ENCODE assay signal across 10 mouse cellular contexts in the genomic region with DNA sequence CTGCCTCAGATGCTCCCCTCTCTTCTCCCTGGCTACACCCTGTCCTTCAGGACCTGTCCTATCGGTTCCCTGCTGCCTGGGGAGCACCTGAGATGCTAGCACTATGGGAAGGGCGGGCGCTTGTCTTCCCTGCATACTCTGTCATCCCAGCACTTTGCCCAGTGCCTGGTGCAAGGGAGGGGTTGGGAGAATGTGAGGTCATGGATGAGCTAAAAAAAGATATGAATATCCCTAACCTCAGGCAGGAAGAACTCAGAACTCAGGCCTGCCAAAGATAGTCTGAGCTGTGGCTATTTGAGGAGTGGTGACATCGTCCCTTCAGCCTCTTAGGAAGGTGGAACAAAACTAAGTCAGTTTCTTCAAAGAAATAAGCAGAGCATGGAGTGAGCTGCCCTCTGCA. TPM values are rescaled to one million over a fixed set of nuclear protein-coding genes. Genes with fewer than 3 reads are reported as not detected.
DNase-seq lines count a peak whose midpoint lies in the region; ATAC-seq and TF ChIP-seq lines count a peak whose summit lies in the region.
"Had no signal": no experiment of that assay in that cellular context is flagged by ENCODE, and none has a peak within 500 bp of the region (broad histone marks: within the 10 kb centered on the region; RNA-seq: fewer than 3 reads in every experiment).

No protein-coding gene starts in this region.

- H3K4me2 ChIP-seq in CH12.LX (ENCODE audit: insufficient read depth, low read depth, poor library complexity, severe bottlenecking), result no peak overlapping the region
- no peak overlapping the region for H3K4me2 ChIP-seq in hindbrain, embryonic 14.5 days (replicated peaks)
- H3K4me2 ChIP-seq: kidney, embryonic 15.5 days; limb, embryonic 13.5 days had no signal

- intact Hi-C loops in gastrocnemius, adult 2 months (cut with DNase I), result no loop called here

- no peak for TF ChIP-seq POLR2A in CH12.LX (IDR thresholded peaks at IDR 0.05; ENCODE audit: low read depth, low read length)

- H3K4me1 ChIP-seq in CH12.LX (ENCODE audit: control insufficient read depth in 1 of 2, insufficient read depth in 2 of 2), result peaks cover 58 to 81% of the 10 kb centered on the region in 2 experiments
- H3K4me1 ChIP-seq in hindbrain, embryonic 14.5 days (replicated peaks; ENCODE audit: control insufficient read depth, insufficient read depth, low read length), result peaks cover 69% of the 10 kb centered on the region
- H3K4me1 ChIP-seq: kidney, embryonic 15.5 days had no signal

- peak; percentile 77 for DNase-seq in gastrocnemius, adult 2 months
- DNase-seq in gastrocnemius, postnatal 10 days, result no peak
- DNase-seq in CH12.LX (ENCODE audit: extremely low read depth), result no peak
- DNase-seq in gastrocnemius, postnatal 25 days, result peak; percentile 63
- no peak for DNase-seq in hindbrain, embryonic 14.5 days (ENCODE audit: low spot score)
- no peak for DNase-seq in adrenal gland, postnatal 36 days
- no peak for DNase-seq in adrenal gland, adult 18-20 months (ENCODE audit: low spot score in 2 of 2)
- no peak for DNase-seq in ovary, adult 18-20 months (ENCODE audit: low spot score)

- peak overlapping the region; percentile 96 for H3K27ac ChIP-seq in gastrocnemius, adult 2 months
- no peak overlapping the region for H3K27ac ChIP-seq in CH12.LX (ENCODE audit: insufficient read depth, low read depth)
- 0 out of 2 replicates have a peak overlapping the region, but pooled peaks have one; percentile 1 for H3K27ac ChIP-seq in hindbrain, embryonic 14.5 days
- H3K27ac ChIP-seq: kidney, embryonic 15.5 days; limb, embryonic 13.5 days had no signal

- H3K79me2 ChIP-seq in CH12.LX (replicated peaks; ENCODE audit: control insufficient read depth, extremely low read depth, insufficient read depth, poor library complexity, severe bottlenecking), result no peaks in the 10 kb centered on the region

- no peak for ATAC-seq in hindbrain, embryonic 14.5 days (ENCODE audit: low FRiP score)

- H3K4me3 ChIP-seq in gastrocnemius, adult 2 months, result peak overlapping the region; percentile 69
- H3K4me3 ChIP-seq in CH12.LX (replicated peaks in 1 of 3; ENCODE audit: low read depth in 2 of 3, low read length in 2 of 3, poor library complexity in 1 of 3), result no peak overlapping the region
- no peak overlapping the region for H3K4me3 ChIP-seq in hindbrain, embryonic 14.5 days (replicated peaks; ENCODE audit: low read length)
- H3K4me3 ChIP-seq: kidney, embryonic 15.5 days; limb, embryonic 13.5 days had no signal

- H3K36me3 ChIP-seq in CH12.LX (replicated peaks in 1 of 2; ENCODE audit: control insufficient read depth in 1 of 2, insufficient read depth in 1 of 2, low read length in 1 of 2), result no peaks in the 10 kb centered on the region
- no peaks in the 10 kb centered on the region for H3K36me3 ChIP-seq in hindbrain, embryonic 14.5 days (replicated peaks; ENCODE audit: control insufficient read depth, insufficient read depth)
- H3K36me3 ChIP-seq: kidney, embryonic 15.5 days; limb, embryonic 13.5 days had no signal

- in situ Hi-C loops in CH12.LX (cut with MboI; ENCODE audit: low pct_ligation_motif_present, low pct_unique_long_range_greater_than_20kb, low sequenced_read_pairs), result no loop called here

- no peak for TF ChIP-seq RAD21 in CH12.LX (IDR thresholded peaks at IDR 0.05; ENCODE audit: low read depth, low read length)

- H3K9me3 ChIP-seq in CH12.LX (replicated peaks; ENCODE audit: low read length), result no peaks in the 10 kb centered on the region
- no peaks in the 10 kb centered on the region for H3K9me3 ChIP-seq in hindbrain, embryonic 14.5 days (ENCODE audit: control insufficient read depth, low read length)
- H3K9me3 ChIP-seq: kidney, embryonic 15.5 days; limb, embryonic 13.5 days had no signal

- TF ChIP-seq EP300 in CH12.LX (IDR thresholded peaks at IDR 0.05; ENCODE audit: low read length), result no peak

- 65% methylated on average over 4 of the region's 4 CpGs for WGBS in hindbrain, embryonic 14.5 days

- no peak overlapping the region for H3K9ac ChIP-seq in CH12.LX (ENCODE audit: insufficient read depth, low read depth)
- H3K9ac ChIP-seq in hindbrain, embryonic 14.5 days, result no peak overlapping the region
- H3K9ac ChIP-seq: kidney, embryonic 15.5 days; limb, embryonic 13.5 days had no signal

- dilution Hi-C loops in CH12.LX (cut with MboI; ENCODE audit: extremely low pct_ligation_motif_present, extremely low pct_unique_long_range_greater_than_20kb, low sequenced_read_pairs), result no loop called here

- TF ChIP-seq CTCF in gastrocnemius, adult 2 months (IDR thresholded peaks at IDR 0.05), result no peak
- no peak for TF ChIP-seq CTCF in CH12.LX (conservative IDR thresholded peaks at IDR 0.05 in 1 of 2, IDR thresholded peaks at IDR 0.05 in 1 of 2; ENCODE audit: low read depth in 2 of 2, low read length in 2 of 2)

- H3K27me3 ChIP-seq in CH12.LX (replicated peaks), result no peaks in the 10 kb centered on the region
- no peaks in the 10 kb centered on the region for H3K27me3 ChIP-seq in hindbrain, embryonic 14.5 days (ENCODE audit: control insufficient read depth, insufficient read depth, low read length)
- H3K27me3 ChIP-seq: kidney, embryonic 15.5 days; limb, embryonic 13.5 days had no signal

TF ChIP-seq in CH12.LX, 34 proteins besides CTCF, POLR2A, EP300 and RAD21:
- TF ChIP-seq HCFC1 (IDR thresholded peaks at IDR 0.05; ENCODE audit: low read depth, low read length) (no peak), CHD1 (IDR thresholded peaks at IDR 0.05; ENCODE audit: low read depth, low read length) (no peak), MEF2A (IDR thresholded peaks at IDR 0.05; ENCODE audit: borderline replicate concordance, low read depth, low read length) (0 out of 2 replicates have a peak, but pooled peaks have one; percentile 67), ETS1 (conservative IDR thresholded peaks at IDR 0.05; ENCODE audit: low read depth, low read length) (0 out of 2 replicates have a peak, but pooled peaks have one; percentile 9), IRF4 (IDR thresholded peaks at IDR 0.05; ENCODE audit: low read depth, low read length) (no peak), ZMIZ1 (IDR thresholded peaks at IDR 0.05; ENCODE audit: low read depth, low read length) (no peak), UBTF (IDR thresholded peaks at IDR 0.05; ENCODE audit: low read depth, low read length) (no peak), NRF1 (IDR thresholded peaks at IDR 0.05; ENCODE audit: low read depth, low read length) (no peak), MYC (IDR thresholded peaks at IDR 0.05; ENCODE audit: low read depth, low read length) (no peak), SIN3A (IDR thresholded peaks at IDR 0.05; ENCODE audit: low read length) (no peak)

RNA-seq across cellular contexts. Expression of gene Tpra1, which starts 39.6 kb away (rescaled TPM):
- total RNA-seq in gastrocnemius, adult 2 months (2021), result 10 to 100 TPM; 25.5 to 26.1 TPM
- total RNA-seq in gastrocnemius, postnatal 10 days (2021), result 10 to 100 TPM; 21.4 to 34.4 TPM
- total RNA-seq in CH12.LX (2012; rRNA removed) (13.3 and 16.0 TPM in 2 replicates), CH12.LX (2014; rRNA removed) (9.3 and 12.2 TPM in 2 replicates)
- polyA plus RNA-seq in CH12.LX (2012; ENCODE audit: insufficient read length, low read depth), result 13.5 and 15.6 TPM in 2 replicates
- total RNA-seq in gastrocnemius, postnatal 25 days (2021), result 10 to 100 TPM; 23.4 to 46.4 TPM
- 45.8 and 48.5 TPM in 2 replicates for polyA plus RNA-seq in hindbrain, embryonic 14.5 days (2014; fragmentation: Nextera tagmentation; extraction: Ambion mirVana)
- total RNA-seq in adrenal gland, postnatal 36 days (2021), result 100 to 1,000 TPM; 104 TPM
- total RNA-seq in adrenal gland, adult 18-20 months (2021), result 100 to 1,000 TPM; 103 to 106 TPM

RNA-seq across cellular contexts. Expression of gene Mcm2, which starts 43.0 kb away (rescaled TPM):
- 1 to 10 TPM; 6.6 to 7.5 TPM for total RNA-seq in gastrocnemius, adult 2 months (2021)
- total RNA-seq in gastrocnemius, postnatal 10 days (2021), result 10 to 100 TPM; 15.5 to 23.7 TPM
- total RNA-seq in CH12.LX (2012; rRNA removed) (130 and 153 TPM in 2 replicates), CH12.LX (2014; rRNA removed) (146 and 148 TPM in 2 replicates)
- polyA plus RNA-seq in CH12.LX (2012; ENCODE audit: insufficient read length, low read depth), result 148 and 207 TPM in 2 replicates
- total RNA-seq in gastrocnemius, postnatal 25 days (2021), result 1 to 10 TPM; 4.6 to 6.5 TPM
- polyA plus RNA-seq in hindbrain, embryonic 14.5 days (2014; fragmentation: Nextera tagmentation; extraction: Ambion mirVana), result 27.0 and 30.2 TPM in 2 replicates
- total RNA-seq in adrenal gland, postnatal 36 days (2021), result 10 to 100 TPM; 28.9 to 40.1 TPM
- 10 to 100 TPM; 23.7 to 26.9 TPM for total RNA-seq in adrenal gland, adult 18-20 months (2021)

Comparison
In these comparisons a context has a peak if more than half of its experiments do, and no peak if none do; other contexts are left out.
1. DNase-seq: peak in gastrocnemius, adult 2 months (single experiment) and gastrocnemius, postnatal 25 days (single experiment); none in gastrocnemius, postnatal 10 days (single experiment), CH12.LX (single experiment), hindbrain, embryonic 14.5 days (single experiment), adrenal gland, postnatal 36 days (0 of 2), adrenal gland, adult 18-20 months (0 of 2) and ovary, adult 18-20 months (single experiment).